Mouse (Mus musculus): ENCODE results near the gene Csnk1g1. TPM values are rescaled to one million over a fixed set of nuclear protein-coding genes. Genes with fewer than 3 reads are reported as not detected.

Gene Csnk1g1
- polyA plus RNA-seq, 1 experiment from 2014 or later = 20.8 TPM

Other genes with a start within 250 kb of the Csnk1g1 start
- gene Oaz2, start 240.9 kb upstream of the Csnk1g1 start, polyA plus RNA-seq (2015; fragmentation: Nextera tagmentation; extraction: Ambion mirVana) = 273 and 289 TPM in 2 replicates
- 9.4 and 9.6 TPM in 2 replicates for gene Zfp609, start 81.4 kb upstream of the Csnk1g1 start, polyA plus RNA-seq (2015; fragmentation: Nextera tagmentation; extraction: Ambion mirVana)
- 166 and 189 TPM in 2 replicates for gene Pclaf, start 18.7 kb upstream of the Csnk1g1 start, polyA plus RNA-seq (2015; fragmentation: Nextera tagmentation; extraction: Ambion mirVana)
- gene Trip4, start 130 bp upstream of the Csnk1g1 start, polyA plus RNA-seq (2015; fragmentation: Nextera tagmentation; extraction: Ambion mirVana) = 27.5 and 29.6 TPM in 2 replicates
- gene Ppib, start 151.3 kb downstream of the Csnk1g1 start, polyA plus RNA-seq (2015; fragmentation: Nextera tagmentation; extraction: Ambion mirVana) = 357 and 381 TPM in 2 replicates
- gene Snx22, start 160.8 kb downstream of the Csnk1g1 start, polyA plus RNA-seq (2015; fragmentation: Nextera tagmentation; extraction: Ambion mirVana) = 2.7 and 3.1 TPM in 2 replicates
- gene Snx1, start 217.7 kb downstream of the Csnk1g1 start, polyA plus RNA-seq (2015; fragmentation: Nextera tagmentation; extraction: Ambion mirVana) = 120 and 124 TPM in 2 replicates
- gene Ciao2a, start 217.7 kb downstream of the Csnk1g1 start, polyA plus RNA-seq (2015; fragmentation: Nextera tagmentation; extraction: Ambion mirVana) = 126 and 139 TPM in 2 replicates
- 2.4 and 4.1 TPM in 2 replicates for gene Dapk2, start 249.3 kb downstream of the Csnk1g1 start, polyA plus RNA-seq (2015; fragmentation: Nextera tagmentation; extraction: Ambion mirVana)

Data from forebrain, embryonic 13.5 days (tissue).